Mouse (Mus musculus): ENCODE data around the gene Tsc2. TPM values are rescaled to one million over a fixed set of nuclear protein-coding genes. Genes with fewer than 3 reads are reported as not detected.
A peak's percentile ranks its signal among the peaks of the same experiment; 100 is the strongest.

Tsc2 gene
- total RNA-seq, 2 experiments from 2014 or later, result 76.7 to 88.2 TPM

GRCm38 (mm10) chr17:24548921-24549617 is 83.4 kb downstream of the Tsc2 start:
- intact Hi-C loops (cut with DNase I), result loop anchor here (5.0 kb wide), 1 partner anchor 38 kb away; no protein-coding TSS in a partner anchor
- DNase-seq, result peak; percentile 46 to 71

- intact Hi-C loops (cut with DNase I), result loop anchor here (5.0 kb wide), 1 partner anchor 39 kb away; no protein-coding TSS in a partner anchor
These were observed 84.0 kb downstream of the Tsc2 start for GRCm38 (mm10) chr17:24548435-24548834.

GRCm38 (mm10) chr17:24546234-24546633 is 86.2 kb downstream of the Tsc2 start:
- intact Hi-C loops (cut with DNase I), result loop anchor here (5.0 kb wide), 1 partner anchor 41 kb away; no protein-coding TSS in a partner anchor
- no peak for DNase-seq

More at GRCm38 (mm10) chr17:24548435-24548834, 84.0 kb downstream of the Tsc2 start:
- no peak for DNase-seq

Small RNA genes within 50 kb of the gene (microRNA-seq; reads per million reads assigned to microRNA genes)
- gene Gm24589, result 1.6 to 6.3 reads per million in 2 experiments

Other genes with a start within 250 kb of the Tsc2 start
- 10 to 100 TPM; 69.6 to 73.5 TPM for gene Rnps1, start 218.1 kb downstream of the Tsc2 start, total RNA-seq (2021)
- 100 to 1,000 TPM; 428 to 461 TPM for gene Eci1, start 206.0 kb downstream of the Tsc2 start, total RNA-seq (2021)
- gene Dnase1l2, start 189.5 kb downstream of the Tsc2 start, total RNA-seq (2021), result 1 to 10 TPM; 2.0 to 2.3 TPM
- 10 to 100 TPM; 13.6 to 16.2 TPM for gene E4f1, start 162.3 kb downstream of the Tsc2 start, total RNA-seq (2021)
- gene Pgp, start 162.2 kb downstream of the Tsc2 start, total RNA-seq (2021), result 10 to 100 TPM; 43.2 to 43.4 TPM
- gene Bricd5, start 158.7 kb downstream of the Tsc2 start, total RNA-seq (2021), result under 1 TPM in 1 of 2 experiments, not detected in 1; 0.38 TPM
- gene Mlst8, start 153.6 kb downstream of the Tsc2 start, total RNA-seq (2021), result 10 to 100 TPM in 1 of 2 experiments, 1 to 10 TPM in 1; 10.0 to 10.8 TPM
- under 1 TPM; 0.10 to 0.43 TPM for gene Caskin1, start 144.0 kb downstream of the Tsc2 start, total RNA-seq (2021)
- gene Traf7, start 104.7 kb downstream of the Tsc2 start, total RNA-seq (2021), result 10 to 100 TPM; 57.2 to 65.5 TPM
- under 1 TPM; 0.19 to 0.34 TPM for gene Rab26, start 98.4 kb downstream of the Tsc2 start, total RNA-seq (2021)
- gene Pkd1, start 82.8 kb downstream of the Tsc2 start, total RNA-seq (2021), result 10 to 100 TPM; 58.0 to 63.2 TPM
- gene Nthl1, start 50 bp upstream of the Tsc2 start, total RNA-seq (2021), result 1 to 10 TPM; 2.1 to 4.1 TPM
- gene Slc9a3r2, start 17.7 kb upstream of the Tsc2 start, total RNA-seq (2021), result 100 to 1,000 TPM; 134 TPM
- gene Npw, start 25.8 kb upstream of the Tsc2 start, total RNA-seq (2021), result not detected
- 10 to 100 TPM; 20.2 to 21.6 TPM for gene Zfp598, start 37.1 kb upstream of the Tsc2 start, total RNA-seq (2021)
- under 1 TPM in 1 of 2 experiments, not detected in 1; 0.12 TPM for gene Syngr3, start 57.3 kb upstream of the Tsc2 start, total RNA-seq (2021)
- gene Gfer, start 63.5 kb upstream of the Tsc2 start, total RNA-seq (2021), result 10 to 100 TPM; 15.9 to 16.2 TPM
- 1 to 10 TPM in 1 of 2 experiments, under 1 TPM in 1; 0.96 to 1.0 TPM for gene Noxo1, start 63.6 kb upstream of the Tsc2 start, total RNA-seq (2021)
- gene Tbl3, start 75.0 kb upstream of the Tsc2 start, total RNA-seq (2021), result 10 to 100 TPM; 16.8 to 19.5 TPM
- gene Rnf151, start 85.4 kb upstream of the Tsc2 start, total RNA-seq (2021), result not detected
- gene Rps2, start 85.5 kb upstream of the Tsc2 start, total RNA-seq (2021), result 100 to 1,000 TPM; 673 to 751 TPM
- gene Ndufb10, start 91.8 kb upstream of the Tsc2 start, total RNA-seq (2021), result 100 to 1,000 TPM; 939 to 954 TPM
- gene Rpl3l, start 95.2 kb upstream of the Tsc2 start, total RNA-seq (2021), result 100 to 1,000 TPM; 186 to 197 TPM
- gene Msrb1, start 104.0 kb upstream of the Tsc2 start, total RNA-seq (2021), result 100 to 1,000 TPM; 214 TPM
- gene Hs3st6, start 120.4 kb upstream of the Tsc2 start, total RNA-seq (2021), result under 1 TPM in 1 of 2 experiments, not detected in 1; 0.29 TPM
- gene Meiob, start 171.7 kb upstream of the Tsc2 start, total RNA-seq (2021), result not detected
- 100 to 1,000 TPM; 109 to 122 TPM for gene Hagh, start 207.5 kb upstream of the Tsc2 start, total RNA-seq (2021)
- 10 to 100 TPM; 70.8 to 78.1 TPM for gene Fahd1, start 217.7 kb upstream of the Tsc2 start, total RNA-seq (2021)
- gene Igfals, start 233.4 kb upstream of the Tsc2 start, total RNA-seq (2021), result 1 to 10 TPM; 8.3 to 8.4 TPM

Measured in heart, postnatal 14 days (tissue).